Mouse (Mus musculus): ENCODE results near the gene Txnrd1. TPM values are rescaled to one million over a fixed set of nuclear protein-coding genes. Genes with fewer than 3 reads are reported as not detected.
A peak's percentile ranks its signal among the peaks of the same experiment; 100 is the strongest.

Txnrd1 gene
- 124 and 128 TPM in 2 replicates for polyA plus RNA-seq (2014; fragmentation: Nextera tagmentation; extraction: Ambion mirVana)

- Histone ChIP-seq H3K27me3 (replicated peaks; ENCODE audit: control insufficient read depth, insufficient read depth, low read length) (no peaks in the 10 kb centered on the region), H3K4me3 (ENCODE audit: low read depth, low read length) (no peak within 1 kb of the TSS), H3K9me3 (ENCODE audit: control insufficient read depth, low read length) (no peaks in the 10 kb centered on the region), H3K27ac (ENCODE audit: low read depth) (no peak within 1 kb of the TSS), H3K4me1 (replicated peaks; ENCODE audit: control insufficient read depth, insufficient read depth, low read length) (0 out of 2 replicates have a peak, but pooled peaks cover 5% of the 10 kb centered on the region), H3K4me2 (ENCODE audit: low read length) (no peak within 1 kb of the TSS), H3K36me3 (ENCODE audit: control insufficient read depth, insufficient read depth, low read length) (no peaks in the 10 kb centered on the region), H3K9ac (ENCODE audit: low read length) (no peak within 1 kb of the TSS)
- WGBS: 28% methylated on average over 9 of the region's 9 CpGs
- DNase-seq (ENCODE audit: low spot score) (no peak), ATAC-seq (replicated peaks; ENCODE audit: low FRiP score, low TSS enrichment, low read depth) (no peak)
Measured at GRCm38 (mm10) chr10:82833926-82834325, at the start of gene Txnrd1. TSS of gene Txnrd1 (plus strand) at chr10:82833951.

DNA sequence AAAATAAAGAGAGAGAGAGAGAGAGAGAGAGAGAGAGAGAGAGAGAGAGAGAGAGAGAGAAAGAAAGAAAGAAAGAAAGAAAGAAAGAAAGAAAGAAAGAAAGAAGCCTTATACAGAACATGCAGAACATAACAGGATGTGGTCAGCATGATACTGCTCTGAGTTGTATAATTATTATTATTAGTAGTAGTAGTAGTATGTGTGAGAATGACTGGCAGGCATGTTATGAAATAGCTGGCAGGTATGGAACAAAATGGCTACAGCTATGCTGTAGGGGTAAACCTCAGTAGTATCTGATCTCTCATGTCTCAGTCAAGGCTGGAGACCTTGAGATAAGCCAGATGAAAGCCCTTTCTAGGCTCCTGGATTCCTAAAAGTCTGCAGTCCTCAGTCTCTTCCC, 44.6 kb upstream of the Txnrd1 start:
- Histone ChIP-seq H3K9ac (ENCODE audit: low read length) (no peak overlapping the region), H3K4me3 (ENCODE audit: low read depth, low read length) (no peak overlapping the region), H3K9me3 (ENCODE audit: control insufficient read depth, low read length) (no peaks in the 10 kb centered on the region), H3K27ac (ENCODE audit: low read depth) (no peak overlapping the region), H3K4me2 (ENCODE audit: low read length) (no peak overlapping the region), H3K4me1 (replicated peaks; ENCODE audit: control insufficient read depth, insufficient read depth, low read length) (no peaks in the 10 kb centered on the region), H3K36me3 (ENCODE audit: control insufficient read depth, insufficient read depth, low read length) (no peaks in the 10 kb centered on the region), H3K27me3 (replicated peaks; ENCODE audit: control insufficient read depth, insufficient read depth, low read length) (no peaks in the 10 kb centered on the region)
- ATAC-seq (replicated peaks; ENCODE audit: low FRiP score, low TSS enrichment, low read depth) (no peak), DNase-seq (ENCODE audit: low spot score) (no peak)

DNA sequence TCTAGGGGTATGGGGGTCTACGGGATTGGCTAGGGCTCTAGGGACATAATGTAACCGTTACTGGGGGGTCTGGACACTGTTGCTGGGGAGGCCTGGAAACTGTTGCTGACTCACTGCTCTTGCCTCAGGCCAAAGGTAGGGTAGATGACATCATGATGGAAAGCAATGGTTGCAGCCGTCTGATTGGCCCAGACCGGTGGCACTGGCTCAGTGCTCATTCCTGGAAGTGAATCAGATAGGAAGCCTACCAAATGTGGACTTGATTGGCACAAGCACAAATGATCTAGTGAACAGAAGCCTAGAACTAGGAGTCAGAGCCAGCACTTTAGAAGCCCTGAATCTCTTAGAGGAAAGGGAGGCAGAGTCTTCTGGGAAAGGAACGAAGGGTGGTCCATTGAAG, 43.2 kb upstream of the Txnrd1 start:
- Histone ChIP-seq H3K4me3 (ENCODE audit: low read depth, low read length) (no peak overlapping the region), H3K27me3 (replicated peaks; ENCODE audit: control insufficient read depth, insufficient read depth, low read length) (no peaks in the 10 kb centered on the region), H3K9ac (ENCODE audit: low read length) (no peak overlapping the region), H3K4me1 (replicated peaks; ENCODE audit: control insufficient read depth, insufficient read depth, low read length) (0 out of 2 replicates have a peak, but pooled peaks cover 4% of the 10 kb centered on the region), H3K4me2 (ENCODE audit: low read length) (no peak overlapping the region), H3K36me3 (ENCODE audit: control insufficient read depth, insufficient read depth, low read length) (no peaks in the 10 kb centered on the region), H3K9me3 (ENCODE audit: control insufficient read depth, low read length) (no peaks in the 10 kb centered on the region), H3K27ac (ENCODE audit: low read depth) (no peak overlapping the region)
- WGBS: 91% methylated on average over 5 of the region's 5 CpGs
- no peak for DNase-seq (ENCODE audit: low spot score)
- no peak for ATAC-seq (replicated peaks; ENCODE audit: low FRiP score, low TSS enrichment, low read depth)

- no peak overlapping the region for H3K4me3 ChIP-seq (ENCODE audit: low read depth, low read length)
- no peaks in the 10 kb centered on the region for H3K36me3 ChIP-seq (ENCODE audit: control insufficient read depth, insufficient read depth, low read length)
- WGBS: 87% methylated on average over 3 of the region's 3 CpGs
- no peak overlapping the region for H3K27ac ChIP-seq (ENCODE audit: low read depth)
- H3K9me3 ChIP-seq (ENCODE audit: control insufficient read depth, low read length): no peaks in the 10 kb centered on the region
- ATAC-seq (replicated peaks; ENCODE audit: low FRiP score, low TSS enrichment, low read depth): no peak
- H3K4me2 ChIP-seq (ENCODE audit: low read length): no peak overlapping the region
- H3K9ac ChIP-seq (ENCODE audit: low read length): no peak overlapping the region
- DNase-seq (ENCODE audit: low spot score): no peak
- H3K27me3 ChIP-seq (replicated peaks; ENCODE audit: control insufficient read depth, insufficient read depth, low read length): no peaks in the 10 kb centered on the region
- 0 out of 2 replicates have a peak, but pooled peaks cover 10% of the 10 kb centered on the region for H3K4me1 ChIP-seq (replicated peaks; ENCODE audit: control insufficient read depth, insufficient read depth, low read length)
Measured at GRCm38 (mm10) chr10:82791713-82792112, 42.0 kb upstream of the Txnrd1 start.

DNA sequence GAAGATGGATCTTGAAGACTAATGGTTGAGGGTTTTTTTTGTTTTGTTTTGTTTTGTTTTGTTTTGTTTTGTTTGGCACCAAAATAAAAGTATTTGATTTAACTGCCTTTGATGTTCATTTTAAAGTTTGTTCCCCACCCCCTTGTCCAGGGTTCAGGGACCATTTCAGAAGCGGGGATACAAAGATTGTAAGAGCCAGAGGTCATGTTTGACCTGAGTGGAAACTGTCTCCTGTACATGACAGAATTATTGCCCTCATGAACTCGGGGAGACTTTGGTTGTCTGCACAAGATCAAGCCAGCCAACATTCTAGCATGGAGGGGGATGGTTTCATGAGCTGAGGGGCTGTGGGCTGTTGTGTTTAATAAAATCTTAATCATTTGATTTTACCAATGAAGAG, 41.4 kb upstream of the Txnrd1 start:
- Histone ChIP-seq H3K4me2 (ENCODE audit: low read length) (no peak overlapping the region), H3K9me3 (ENCODE audit: control insufficient read depth, low read length) (no peaks in the 10 kb centered on the region), H3K9ac (ENCODE audit: low read length) (no peak overlapping the region), H3K27me3 (replicated peaks; ENCODE audit: control insufficient read depth, insufficient read depth, low read length) (no peaks in the 10 kb centered on the region), H3K4me1 (replicated peaks; ENCODE audit: control insufficient read depth, insufficient read depth, low read length) (0 out of 2 replicates have a peak, but pooled peaks cover 10% of the 10 kb centered on the region), H3K27ac (ENCODE audit: low read depth) (no peak overlapping the region), H3K36me3 (ENCODE audit: control insufficient read depth, insufficient read depth, low read length) (no peaks in the 10 kb centered on the region), H3K4me3 (ENCODE audit: low read depth, low read length) (no peak overlapping the region)
- WGBS: 32% methylated on average over 2 of the region's 2 CpGs
- ATAC-seq (replicated peaks; ENCODE audit: low FRiP score, low TSS enrichment, low read depth) (no peak), DNase-seq (ENCODE audit: low spot score) (no peak)

- no peaks in the 10 kb centered on the region for H3K36me3 ChIP-seq (ENCODE audit: control insufficient read depth, insufficient read depth, low read length)
- H3K27me3 ChIP-seq (replicated peaks; ENCODE audit: control insufficient read depth, insufficient read depth, low read length): no peaks in the 10 kb centered on the region
- DNase-seq (ENCODE audit: low spot score): peak; percentile 73
- WGBS: 19% methylated on average over 15 of the region's 15 CpGs
- 0 out of 2 replicates have a peak, but pooled peaks cover 10% of the 10 kb centered on the region for H3K4me1 ChIP-seq (replicated peaks; ENCODE audit: control insufficient read depth, insufficient read depth, low read length)
- 0 out of 2 replicates have a peak overlapping the region, but pooled peaks have one; percentile 6 for H3K4me3 ChIP-seq (ENCODE audit: low read depth, low read length)
- H3K9me3 ChIP-seq (ENCODE audit: control insufficient read depth, low read length): no peaks in the 10 kb centered on the region
- H3K9ac ChIP-seq (ENCODE audit: low read length): peak overlapping the region; percentile 8; the same call in 1 of the 2 replicates
- 0 out of 2 replicates have a peak overlapping the region, but pooled peaks have one; percentile 9 for H3K27ac ChIP-seq (ENCODE audit: low read depth)
- peak; percentile 61 for ATAC-seq (replicated peaks; ENCODE audit: low FRiP score, low TSS enrichment, low read depth)
- peak overlapping the region; percentile 44 for H3K4me2 ChIP-seq (ENCODE audit: low read length)
Measured at GRCm38 (mm10) chr10:82795071-82795731, 38.5 kb upstream of the Txnrd1 start.

- Histone ChIP-seq H3K9ac (ENCODE audit: low read length) (no peak overlapping the region), H3K4me1 (replicated peaks; ENCODE audit: control insufficient read depth, insufficient read depth, low read length) (0 out of 2 replicates have a peak, but pooled peaks cover 10% of the 10 kb centered on the region), H3K9me3 (ENCODE audit: control insufficient read depth, low read length) (no peaks in the 10 kb centered on the region), H3K27me3 (replicated peaks; ENCODE audit: control insufficient read depth, insufficient read depth, low read length) (no peaks in the 10 kb centered on the region), H3K27ac (ENCODE audit: low read depth) (peak overlapping the region; percentile 62; the same call in 1 of the 2 replicates), H3K4me3 (ENCODE audit: low read depth, low read length) (0 out of 2 replicates have a peak overlapping the region, but pooled peaks have one; percentile 6), H3K4me2 (ENCODE audit: low read length) (peak overlapping the region; percentile 44), H3K36me3 (ENCODE audit: control insufficient read depth, insufficient read depth, low read length) (no peaks in the 10 kb centered on the region)
- DNase-seq (ENCODE audit: low spot score): no peak
- 41% methylated on average over 8 of the region's 8 CpGs for WGBS
- no peak for ATAC-seq (replicated peaks; ENCODE audit: low FRiP score, low TSS enrichment, low read depth)
Measured at GRCm38 (mm10) chr10:82795767-82796166, 38.0 kb upstream of the Txnrd1 start.

GRCm38 (mm10) chr10:82796471-82797118, 37.2 kb upstream of the Txnrd1 start:
- Histone ChIP-seq H3K36me3 (ENCODE audit: control insufficient read depth, insufficient read depth, low read length) (no peaks in the 10 kb centered on the region), H3K4me1 (replicated peaks; ENCODE audit: control insufficient read depth, insufficient read depth, low read length) (0 out of 2 replicates have a peak, but pooled peaks cover 10% of the 10 kb centered on the region), H3K27ac (ENCODE audit: low read depth) (peak overlapping the region; percentile 62), H3K9me3 (ENCODE audit: control insufficient read depth, low read length) (no peaks in the 10 kb centered on the region), H3K9ac (ENCODE audit: low read length) (no peak overlapping the region), H3K4me3 (ENCODE audit: low read depth, low read length) (no peak overlapping the region), H3K27me3 (replicated peaks; ENCODE audit: control insufficient read depth, insufficient read depth, low read length) (no peaks in the 10 kb centered on the region), H3K4me2 (ENCODE audit: low read length) (no peak overlapping the region)
- ATAC-seq (replicated peaks; ENCODE audit: low FRiP score, low TSS enrichment, low read depth): no peak
- 37% methylated on average over 12 of the region's 12 CpGs for WGBS
- DNase-seq (ENCODE audit: low spot score): no peak

Data from intestine, embryonic 14.5 days (tissue).